Mouse (Mus musculus) C2C12 (cell line): Measurements from ENCODE around the gene Sorbs1. TPM values are rescaled to one million over a fixed set of nuclear protein-coding genes. Genes with fewer than 3 reads are reported as not detected.

ENCODE experiments used
- H3K27me3 ChIP-seq: one replicate; pipeline ENCODE4 v1.6.1; 2011; ENCODE audit not compliant: control insufficient read depth, insufficient read depth, insufficient read length
- H3K36me3 ChIP-seq: one replicate; pipeline ENCODE4 v1.6.1; 2011; ENCODE audit not compliant: control insufficient read depth, insufficient read depth
- H3K4me3 ChIP-seq: one replicate; pipeline ENCODE4 v1.5.1; 2011; ENCODE audit warnings: mild to moderate bottlenecking, control low read depth; ENCODE audit not compliant: poor library complexity, insufficient read depth, severe bottlenecking
- H3K79me2 ChIP-seq: one replicate; pipeline ENCODE4 v1.6.1; 2011; ENCODE audit not compliant: control insufficient read depth, insufficient read depth
- H3K79me3 ChIP-seq: one replicate; pipeline ENCODE4 v1.6.1; 2011; ENCODE audit warnings: low read depth, control low read depth
- H3ac ChIP-seq: one replicate; pipeline ENCODE3; 2011; ENCODE audit warnings: low read depth; ENCODE audit not compliant: control insufficient read depth, insufficient read length
- CEBPB ChIP-seq: IDR thresholded peaks from one replicate; pipeline ENCODE4 v1.6.1; 2011; ENCODE audit warnings: low read depth, mild to moderate bottlenecking, control low read depth, moderate library complexity
- CTCF ChIP-seq: IDR thresholded peaks from one replicate; pipeline ENCODE4 v1.5.1; 2011; ENCODE audit not compliant: control insufficient read depth, insufficient read depth, insufficient read length
- FOSL1 ChIP-seq: IDR thresholded peaks from one replicate; pipeline ENCODE4 v1.8.0; 2011; ENCODE audit warnings: mild to moderate bottlenecking, low read length; ENCODE audit not compliant: poor library complexity, insufficient read depth, severe bottlenecking
- MAX ChIP-seq: IDR thresholded peaks from one replicate; pipeline ENCODE4 v1.6.1; 2011; ENCODE audit warnings: mild to moderate bottlenecking, control low read depth
- MYOD1 ChIP-seq: IDR thresholded peaks from one replicate; pipeline ENCODE4 v1.6.1; 2011; ENCODE audit warnings: low read depth; ENCODE audit not compliant: control insufficient read depth, insufficient read length
- MYOG ChIP-seq: IDR thresholded peaks from one replicate; pipeline ENCODE4 v1.6.1; 2011; ENCODE audit not compliant: control insufficient read depth, insufficient read length; ENCODE audit errors: extremely low read depth
- USF1 ChIP-seq: IDR thresholded peaks from one replicate; pipeline ENCODE4 v1.6.1; 2011; ENCODE audit warnings: low read depth, mild to moderate bottlenecking, control low read depth, moderate library complexity
- polyA plus RNA-seq: library from polyadenylated mRNA; unstranded; fragments of >200 nt; fragmentation: generic; extraction: Trizol; gene quantifications from one replicate; pipeline ENCODE4 v1.2.1, GENCODE M21; 2012; ENCODE audit warnings: missing spikeins

Gene Sorbs1
- polyA plus RNA-seq, 1 experiment = 9.0 TPM

DNA sequence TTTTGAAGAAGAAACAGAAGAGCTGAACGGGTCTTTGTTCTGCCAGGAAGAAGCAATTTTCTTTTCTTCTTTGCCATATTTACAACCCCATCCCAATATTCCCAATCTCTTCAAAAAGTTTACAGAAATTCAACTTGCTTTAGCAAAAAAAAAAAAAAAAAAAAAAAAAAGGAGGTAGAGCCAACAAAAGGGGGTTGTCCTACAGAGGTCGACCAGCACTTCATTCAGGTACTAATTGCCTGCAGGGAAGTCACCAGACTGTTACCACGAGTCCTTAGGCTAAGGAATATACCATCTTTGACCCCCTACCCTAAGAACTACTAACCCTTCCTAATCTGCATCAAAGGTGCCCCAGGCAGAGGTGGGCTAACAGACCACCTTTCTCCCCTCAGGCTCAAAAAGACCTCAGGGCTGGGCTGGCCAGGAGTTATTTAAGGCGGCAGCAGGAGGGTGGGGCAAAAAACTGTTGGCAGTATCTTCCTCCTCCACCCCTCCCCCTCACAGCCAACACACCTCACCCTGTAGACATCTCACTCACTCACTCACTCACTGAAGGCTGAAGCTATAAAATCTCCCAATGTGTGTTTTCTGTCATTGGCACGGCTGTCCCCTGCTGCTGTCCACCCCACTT, 1.8 kb downstream of the Sorbs1 start:
- TF ChIP-seq CEBPB (no peak), MYOD1 (no peak), MAX (no peak), MYOG (no peak), CTCF (no peak), FOSL1 (no peak), USF1 (no peak)
- H3K27me3 ChIP-seq = no peaks in the 10 kb centered on the region
- H3K4me3 ChIP-seq = no peak overlapping the region
- no peaks in the 10 kb centered on the region for H3K36me3 ChIP-seq
- H3K79me3 ChIP-seq = no peaks in the 10 kb centered on the region
- H3K79me2 ChIP-seq = no peaks in the 10 kb centered on the region
- H3ac ChIP-seq = no peak overlapping the region

DNA sequence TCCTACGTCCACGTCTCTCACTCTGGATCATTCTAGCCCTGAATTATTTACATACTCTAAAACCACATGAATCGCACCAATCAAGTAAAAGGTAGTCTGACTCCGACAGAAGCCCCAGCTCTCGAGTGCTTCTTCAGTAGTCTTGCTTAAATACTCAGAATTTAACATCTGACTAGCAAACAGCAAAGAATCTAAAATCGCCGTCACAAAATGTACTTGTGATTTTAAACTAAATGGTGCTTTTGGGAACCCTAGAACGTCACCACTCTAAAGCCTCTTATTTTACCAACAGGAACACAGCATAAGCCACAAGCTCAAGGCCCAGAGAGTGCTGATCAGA, 2.5 kb downstream of the Sorbs1 start:
- Histone ChIP-seq H3K79me2 (no peaks in the 10 kb centered on the region), H3K4me3 (no peak overlapping the region), H3K79me3 (no peaks in the 10 kb centered on the region), H3K36me3 (no peaks in the 10 kb centered on the region), H3K27me3 (no peaks in the 10 kb centered on the region), H3ac (no peak overlapping the region)
- TF ChIP-seq MAX = no peak
- no peak for TF ChIP-seq MYOD1
- no peak for TF ChIP-seq CTCF
- TF ChIP-seq CEBPB = no peak
- no peak for TF ChIP-seq FOSL1
- TF ChIP-seq MYOG = no peak
- no peak for TF ChIP-seq USF1

DNA sequence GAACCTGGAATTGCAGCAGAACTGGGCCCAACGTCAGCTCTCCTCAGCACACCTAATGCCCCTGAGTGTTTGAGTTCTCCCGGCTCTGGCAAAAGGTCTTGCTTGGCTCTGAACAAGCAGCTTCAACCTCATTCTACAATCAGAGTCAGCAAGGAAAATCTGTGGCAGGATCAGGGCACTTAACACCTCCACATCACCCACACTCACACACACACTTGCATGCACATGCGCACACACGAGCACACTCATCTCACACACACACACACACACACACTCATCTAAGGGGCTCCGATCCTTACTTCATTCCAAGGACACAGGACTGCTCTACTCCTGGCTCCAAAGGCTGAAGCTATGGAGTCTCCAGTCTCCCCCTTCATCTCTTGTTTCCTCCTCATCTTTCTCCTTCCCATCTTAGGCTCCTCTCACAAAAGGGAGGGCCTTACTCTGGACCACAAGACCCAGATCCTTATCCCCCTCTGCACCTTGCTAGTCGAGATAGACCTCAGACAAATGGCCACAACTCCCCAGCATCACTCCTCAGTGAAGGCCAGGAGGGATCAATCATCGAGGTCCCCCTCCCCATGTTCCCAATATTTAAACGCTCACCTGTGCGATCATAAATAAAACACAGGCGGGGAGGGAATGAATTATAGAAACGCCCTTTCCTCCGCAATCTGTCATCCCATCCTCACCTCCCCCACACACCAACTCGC, 3.0 kb downstream of the Sorbs1 start:
- Histone ChIP-seq H3K79me2 (no peaks in the 10 kb centered on the region), H3ac (no peak overlapping the region), H3K36me3 (no peaks in the 10 kb centered on the region), H3K79me3 (no peaks in the 10 kb centered on the region), H3K27me3 (no peaks in the 10 kb centered on the region), H3K4me3 (no peak overlapping the region)
- TF ChIP-seq MYOD1 (no peak), MYOG (no peak), CEBPB (no peak), CTCF (no peak), MAX (no peak), USF1 (no peak), FOSL1 (no peak)

DNA sequence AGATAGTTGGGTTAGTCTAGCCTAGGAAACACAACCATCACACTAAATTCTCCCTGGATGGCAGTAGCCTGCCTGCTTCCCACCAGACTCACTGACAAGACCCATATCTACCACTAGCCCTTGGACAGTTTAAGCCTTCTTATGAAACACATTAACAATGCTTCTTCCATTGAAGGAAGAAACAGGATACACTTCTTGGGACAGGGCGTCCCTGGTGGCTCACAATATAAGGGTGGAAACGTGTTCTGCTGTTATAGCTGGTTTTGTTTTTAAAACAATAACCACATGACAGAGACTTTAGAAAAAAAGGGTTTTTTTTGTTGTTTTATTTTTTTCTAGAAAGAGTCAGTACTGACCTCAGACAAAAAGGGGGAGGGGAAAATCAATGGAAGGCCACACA, 4.3 kb downstream of the Sorbs1 start:
- no peaks in the 10 kb centered on the region for H3K27me3 ChIP-seq
- no peak for TF ChIP-seq CTCF
- no peak overlapping the region for H3ac ChIP-seq
- no peaks in the 10 kb centered on the region for H3K79me2 ChIP-seq
- no peak overlapping the region for H3K4me3 ChIP-seq
- no peaks in the 10 kb centered on the region for H3K36me3 ChIP-seq
- no peaks in the 10 kb centered on the region for H3K79me3 ChIP-seq

DNA sequence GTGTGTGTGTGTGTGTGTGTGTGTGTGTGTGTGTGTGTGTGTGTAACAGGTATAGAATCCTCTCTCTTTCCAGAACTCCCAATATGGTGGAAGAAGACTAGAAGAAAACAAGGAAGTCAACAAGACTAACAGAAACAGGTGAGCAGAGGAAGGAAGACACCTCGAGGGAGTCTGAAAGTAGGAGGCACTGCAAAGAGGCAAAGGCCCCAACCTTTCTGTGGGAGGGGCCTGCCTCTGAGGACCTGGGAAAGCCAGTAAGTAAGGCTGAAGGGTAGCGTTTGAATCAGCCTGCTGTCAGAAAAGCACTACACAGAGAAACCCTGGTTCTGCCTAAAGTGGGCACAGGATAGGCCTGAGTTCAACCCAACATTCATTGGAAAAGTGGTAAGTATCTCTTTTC, 4.7 kb downstream of the Sorbs1 start:
- H3K79me2 ChIP-seq = no peaks in the 10 kb centered on the region
- TF ChIP-seq CEBPB (no peak), CTCF (no peak), MYOD1 (no peak), MYOG (no peak), MAX (no peak), FOSL1 (no peak), USF1 (no peak)

DNA sequence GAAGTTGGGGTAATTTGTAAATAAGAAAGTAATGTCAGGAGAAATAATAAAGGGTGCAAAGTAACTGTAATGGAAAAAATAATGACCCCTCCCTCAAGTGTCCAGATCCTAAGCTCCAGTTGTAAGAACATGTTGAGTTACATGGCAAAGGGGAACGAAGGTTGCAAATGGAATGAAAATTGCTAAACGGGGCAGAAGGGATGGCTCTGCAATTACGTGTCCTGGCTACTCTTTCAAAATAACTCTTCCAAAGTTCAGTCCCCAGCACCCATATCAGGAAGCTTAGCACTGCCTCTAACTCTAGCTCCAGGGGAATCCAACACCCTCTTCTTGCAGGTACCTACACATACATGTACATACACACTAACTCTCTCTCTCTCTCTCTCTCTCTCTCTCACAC, 6.6 kb downstream of the Sorbs1 start:
- Histone ChIP-seq H3K36me3 (no peaks in the 10 kb centered on the region), H3ac (no peak overlapping the region), H3K79me2 (no peaks in the 10 kb centered on the region), H3K27me3 (no peaks in the 10 kb centered on the region), H3K4me3 (no peak overlapping the region), H3K79me3 (no peaks in the 10 kb centered on the region)
- TF ChIP-seq MYOG (no peak), MYOD1 (no peak), USF1 (no peak), CEBPB (no peak), MAX (no peak), CTCF (no peak), FOSL1 (no peak)

More for the DNA sequence above, 4.7 kb downstream of the Sorbs1 start:
- Histone ChIP-seq H3K36me3 (no peaks in the 10 kb centered on the region), H3K79me3 (no peaks in the 10 kb centered on the region), H3K4me3 (no peak overlapping the region), H3ac (no peak overlapping the region), H3K27me3 (no peaks in the 10 kb centered on the region)
